Mouse (Mus musculus) testis, adult 2 months (tissue): Measurements from ENCODE around the gene Ghrhr. TPM values are rescaled to one million over a fixed set of nuclear protein-coding genes. Genes with fewer than 3 reads are reported as not detected.

Experiments
- H3K27ac ChIP-seq: fragments of 200-500 bp; 2 replicates; pipeline ENCODE4 v1.5.1; 2012; ENCODE audit warnings: low read depth, low read length; ENCODE audit not compliant: control insufficient read depth, insufficient read depth
- H3K27me3 ChIP-seq: fragments of 200-500 bp; 2 replicates; pipeline ENCODE4 v1.6.1; 2012; ENCODE audit warnings: mild to moderate bottlenecking, low read length, moderate library complexity; ENCODE audit not compliant: control insufficient read depth, insufficient read depth
- H3K36me3 ChIP-seq: fragments of 200-500 bp; 2 replicates; pipeline ENCODE4 v1.6.1; 2012; ENCODE audit warnings: mild to moderate bottlenecking, low read length; ENCODE audit not compliant: control insufficient read depth, insufficient read depth
- H3K4me1 ChIP-seq: fragments of 200-500 bp; 2 replicates; pipeline ENCODE4 v1.6.1; 2012; ENCODE audit warnings: low read length; ENCODE audit not compliant: control insufficient read depth, insufficient read depth
- H3K4me3 ChIP-seq: fragments of 200-500 bp; 2 replicates; pipeline ENCODE4 v1.5.1; 2012; ENCODE audit warnings: low read depth, mild to moderate bottlenecking, low read length, moderate library complexity, mixed read lengths; ENCODE audit not compliant: control insufficient read depth
- CTCF ChIP-seq: fragments of 200-500 bp; IDR thresholded peaks from 2 replicates; pipeline ENCODE4 v1.5.1; 2012; ENCODE audit warnings: low read depth, mild to moderate bottlenecking, inconsistent platforms, low read length, moderate library complexity; ENCODE audit not compliant: control insufficient read depth, insufficient read depth, insufficient replicate concordance
- POLR2A ChIP-seq: fragments of 200-500 bp; IDR thresholded peaks from 2 replicates; pipeline ENCODE4 v1.6.1; 2012; ENCODE audit warnings: low read depth, mild to moderate bottlenecking, inconsistent platforms, low read length, moderate library complexity; ENCODE audit not compliant: control insufficient read depth
- polyA plus RNA-seq: library from polyadenylated mRNA; depleted of rRNA; stranded (reverse); fragments of >200 nt; gene quantifications from 2 replicates; pipeline ENCODE4 v1.2.3, GENCODE M21; 2012

Gene Ghrhr
- polyA plus RNA-seq, 1 experiment = not detected

- H3K4me3 ChIP-seq = no peak overlapping the region
- no peaks in the 10 kb centered on the region for H3K27me3 ChIP-seq
- TF ChIP-seq CTCF = no peak
- no peak for TF ChIP-seq POLR2A
- H3K27ac ChIP-seq = no peak overlapping the region
- no peaks in the 10 kb centered on the region for H3K36me3 ChIP-seq
- no peaks in the 10 kb centered on the region for H3K4me1 ChIP-seq
These were observed 20.5 kb downstream of the Ghrhr start for GRCm38 (mm10) chr6:55396622-55397041.

DNA sequence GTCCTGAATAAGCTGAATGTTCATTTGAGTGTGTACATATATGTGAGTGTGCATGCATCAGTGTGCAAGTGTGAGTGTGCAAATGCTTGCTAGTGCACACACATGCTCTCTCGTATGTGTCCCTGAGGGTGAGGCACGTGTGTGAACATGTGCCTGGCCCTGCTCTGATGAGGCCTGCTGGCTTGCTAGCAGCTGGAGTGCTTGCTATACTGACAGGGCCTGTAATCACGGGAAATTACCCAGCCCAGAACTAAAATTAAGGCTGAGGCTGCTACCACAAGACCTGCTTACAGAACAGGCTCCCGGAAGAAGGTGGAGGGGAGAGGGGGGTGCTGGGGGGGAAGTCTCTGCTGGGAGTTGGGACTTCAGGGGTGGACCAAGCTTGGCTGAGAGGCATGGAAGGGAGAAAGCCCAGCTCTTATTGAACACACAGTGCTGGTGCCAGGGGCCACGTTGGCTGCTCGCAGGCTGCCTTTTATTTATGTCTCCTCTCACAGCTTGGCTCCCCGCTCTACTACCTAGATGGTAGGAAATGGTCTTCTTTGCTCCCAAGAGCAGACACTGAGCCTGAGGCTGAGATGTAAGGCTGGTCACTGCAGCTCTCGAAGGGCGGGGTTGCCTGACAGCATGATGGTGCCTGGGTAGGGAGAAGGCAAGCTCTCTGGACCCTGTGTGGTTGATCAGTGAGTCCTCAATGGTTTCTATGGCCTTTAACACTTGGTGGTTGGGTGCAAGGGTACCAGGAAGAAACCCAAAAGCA is 23.0 kb downstream of the Ghrhr start:
- no peak overlapping the region for H3K27ac ChIP-seq
- TF ChIP-seq POLR2A = no peak
- TF ChIP-seq CTCF = no peak
- H3K4me1 ChIP-seq = peaks cover 2% of the 10 kb centered on the region; the same call in 1 of the 2 replicates
- no peak overlapping the region for H3K4me3 ChIP-seq
- no peaks in the 10 kb centered on the region for H3K36me3 ChIP-seq
- H3K27me3 ChIP-seq = no peaks in the 10 kb centered on the region

DNA sequence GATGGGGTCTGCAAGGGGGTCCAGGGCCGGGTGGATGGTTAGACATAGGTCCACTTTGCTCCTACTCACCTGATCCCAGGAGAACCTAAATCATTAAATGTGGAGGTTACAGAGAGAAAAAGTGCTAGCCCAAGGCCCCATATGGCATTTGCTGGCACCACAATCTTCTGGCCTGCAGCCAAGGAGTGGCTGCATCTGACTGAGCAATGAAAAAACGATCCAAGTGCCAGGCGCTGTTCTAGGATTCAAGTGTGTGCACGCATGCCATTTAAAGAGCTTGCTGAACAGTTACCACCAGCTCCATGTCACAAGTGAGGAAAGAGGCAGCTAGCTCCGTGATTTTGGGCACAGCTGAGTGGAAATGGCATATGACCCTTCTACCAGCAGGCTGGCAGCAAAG is 23.8 kb downstream of the Ghrhr start:
- H3K27me3 ChIP-seq = no peaks in the 10 kb centered on the region
- no peak for TF ChIP-seq CTCF
- no peak for TF ChIP-seq POLR2A
- H3K4me1 ChIP-seq = peaks cover 2% of the 10 kb centered on the region; the same call in 1 of the 2 replicates
- H3K4me3 ChIP-seq = no peak overlapping the region
- H3K27ac ChIP-seq = no peak overlapping the region
- no peaks in the 10 kb centered on the region for H3K36me3 ChIP-seq

GRCm38 (mm10) chr6:55402041-55402776 is 26.1 kb downstream of the Ghrhr start:
- no peak overlapping the region for H3K27ac ChIP-seq
- no peaks in the 10 kb centered on the region for H3K27me3 ChIP-seq
- no peaks in the 10 kb centered on the region for H3K36me3 ChIP-seq
- no peak for TF ChIP-seq CTCF
- no peak for TF ChIP-seq POLR2A
- no peak overlapping the region for H3K4me3 ChIP-seq
- peaks cover 2% of the 10 kb centered on the region; the same call in 1 of the 2 replicates for H3K4me1 ChIP-seq

DNA sequence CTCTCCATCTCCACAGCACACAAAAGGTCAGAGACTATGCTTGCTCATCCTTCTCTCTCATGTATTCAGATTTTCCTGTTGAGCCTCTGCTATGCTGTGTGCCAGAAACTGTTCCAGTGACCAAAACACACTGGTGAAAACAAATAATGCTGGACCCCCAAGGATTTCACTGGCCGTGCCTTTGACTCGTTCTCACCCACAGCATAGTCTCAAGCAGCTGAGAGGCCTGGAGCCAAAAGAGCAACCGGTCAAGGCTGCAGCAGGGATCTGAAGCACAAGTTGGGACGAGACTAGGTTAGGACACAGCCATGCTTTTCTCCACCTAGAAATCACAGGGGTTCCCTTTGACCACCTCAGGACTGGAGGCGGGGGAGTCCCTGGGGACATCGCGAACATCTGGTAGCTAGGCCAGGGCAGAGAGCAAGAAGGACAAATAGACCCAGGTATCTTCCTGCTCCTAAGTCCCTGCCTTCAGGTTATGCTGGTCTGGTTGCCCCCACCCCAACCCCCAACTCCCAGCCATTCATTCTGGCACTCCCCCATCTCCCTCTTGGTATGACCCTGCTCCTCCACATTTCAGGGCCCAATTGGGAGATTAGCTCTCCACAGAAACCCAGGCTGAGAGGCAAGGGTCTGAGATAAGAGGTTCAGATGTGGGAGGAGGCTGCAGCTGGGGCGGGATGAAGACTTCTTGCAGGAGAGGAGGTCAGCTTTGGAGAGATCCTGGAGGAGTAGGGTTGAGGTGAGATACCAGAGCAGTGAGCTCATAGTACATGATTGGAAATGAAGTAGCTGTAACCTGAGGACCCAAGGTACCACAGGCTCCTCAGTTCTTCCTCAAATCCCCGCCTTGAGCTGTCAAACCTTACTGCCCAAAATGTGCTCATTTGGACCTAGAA is 27.6 kb downstream of the Ghrhr start:
- TF ChIP-seq POLR2A (no peak), CTCF (no peak)
- Histone ChIP-seq H3K4me3 (no peak overlapping the region), H3K27ac (no peak overlapping the region), H3K4me1 (peaks cover 2% of the 10 kb centered on the region; the same call in 1 of the 2 replicates), H3K36me3 (no peaks in the 10 kb centered on the region), H3K27me3 (no peaks in the 10 kb centered on the region)

DNA sequence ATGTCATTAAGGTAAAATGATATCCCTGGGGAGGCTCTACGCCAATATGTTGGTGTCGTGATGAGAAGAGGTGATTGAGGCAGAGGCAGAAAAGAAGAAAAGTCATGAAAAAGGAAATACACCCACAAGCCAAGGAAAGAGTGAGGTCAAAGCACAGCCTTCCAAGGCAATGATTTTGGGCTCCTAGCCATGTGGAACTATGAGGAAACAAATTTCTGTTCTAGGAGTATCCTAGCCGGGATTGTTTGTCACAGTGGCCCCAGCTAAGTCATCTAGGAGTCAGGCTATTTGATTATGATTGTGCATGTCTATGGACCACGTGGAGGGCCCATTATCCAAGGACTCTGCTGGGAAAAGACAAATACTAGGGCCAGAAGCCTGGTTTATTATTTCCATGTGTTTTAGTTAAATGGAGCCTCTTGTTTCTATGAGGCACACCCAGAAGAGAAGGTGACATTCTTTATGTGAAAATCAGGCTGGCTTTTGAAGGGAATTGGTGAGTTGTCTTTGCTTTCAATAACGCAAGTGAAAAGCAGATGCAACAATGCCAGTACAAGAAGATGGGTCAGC is 28.4 kb downstream of the Ghrhr start:
- H3K27ac ChIP-seq = no peak overlapping the region
- peaks cover 2% of the 10 kb centered on the region; the same call in 1 of the 2 replicates for H3K4me1 ChIP-seq
- no peaks in the 10 kb centered on the region for H3K27me3 ChIP-seq
- no peaks in the 10 kb centered on the region for H3K36me3 ChIP-seq
- H3K4me3 ChIP-seq = no peak overlapping the region
- TF ChIP-seq CTCF (no peak), POLR2A (no peak)

GRCm38 (mm10) chr6:55407345-55407744 is 31.2 kb downstream of the Ghrhr start:
- TF ChIP-seq POLR2A (no peak), CTCF (no peak)
- no peak overlapping the region for H3K27ac ChIP-seq

More at GRCm38 (mm10) chr6:55407345-55407744, 31.2 kb downstream of the Ghrhr start:
- H3K4me1 ChIP-seq = no peaks in the 10 kb centered on the region
- H3K4me3 ChIP-seq = no peak overlapping the region
- no peaks in the 10 kb centered on the region for H3K36me3 ChIP-seq
- no peaks in the 10 kb centered on the region for H3K27me3 ChIP-seq
